In genomic region chrX:169992086-169992930, GRCm38 (mm10) we compare ENCODE assay signal across 8 mouse cellular contexts.
DNase-seq lines count a peak whose midpoint lies in the region.

No protein-coding gene starts in this region.

- DNase-seq in CD4-positive, CD25-positive, alpha-beta regulatory T cell, adult 2 months (ENCODE audit: low read depth, low spot score), result peak; percentile 56
- peak; percentile 90 for DNase-seq in ZHBTc4 (ENCODE audit: low read depth, low spot score)
- DNase-seq in cerebellum, adult 18-20 months, result peak; percentile 36 to 37
- peak; percentile 61 to 68 for DNase-seq in frontal cortex, postnatal 10 days (ENCODE audit: low spot score in 2 of 2)
- DNase-seq in induced T-regulatory cell, adult 2 months (ENCODE audit: low read depth), result peak; percentile 89
- peak; percentile 31 to 48 for DNase-seq in lung, adult 18-20 months
- DNase-seq in right cerebral cortex, postnatal 10 days (ENCODE audit: low spot score in 2 of 2), result peak; percentile 63 to 71
- DNase-seq in thymus, postnatal 25 days, result peak; percentile 57

Comparison
In these comparisons a context has a peak if more than half of its experiments do, and no peak if none do; other contexts are left out.
1. Peak in every context shown above with its lines: DNase-seq.
2. DNase-seq: peak in every context shown above with its lines; median percentile 90 in ZHBTc4; 89 in induced T-regulatory cell, adult 2 months; 67 in right cerebral cortex, postnatal 10 days; 64 in frontal cortex, postnatal 10 days; 57 in thymus, postnatal 25 days; 56 in CD4-positive, CD25-positive, alpha-beta regulatory T cell, adult 2 months; 40 in lung, adult 18-20 months; 36 in cerebellum, adult 18-20 months.